Mouse (Mus musculus) CH12.LX (cell line): ENCODE results near the gene Scml4. TPM values are rescaled to one million over a fixed set of nuclear protein-coding genes. Genes with fewer than 3 reads are reported as not detected.

Experiments used
- DNase-seq: peaks from one replicate; pipeline ENCODE4 v3.0.0-alpha.2; 2013; ENCODE audit errors: extremely low read depth
- H3K27ac ChIP-seq: 2 replicates; pipeline ENCODE4 v1.5.1; 2012; ENCODE audit warnings: low read depth, mild to moderate bottlenecking, control low read depth, moderate library complexity; ENCODE audit not compliant: insufficient read depth
- H3K27me3 ChIP-seq: replicated peaks from 2 replicates; pipeline ENCODE3; 2012; ENCODE audit warnings: inconsistent platforms
- H3K36me3 ChIP-seq, 2 experiments: replicated peaks in 1 of 2; 2 replicates each; pipeline versions ENCODE3 to v1.6.1; 2012; ENCODE audit warnings: inconsistent platforms in 1 of 2, low read length in 1 of 2, mild to moderate bottlenecking in 1 of 2, mixed read lengths in 1 of 2, moderate library complexity in 1 of 2; ENCODE audit not compliant: control insufficient read depth in 1 of 2, insufficient read depth in 1 of 2
- H3K4me1 ChIP-seq, 2 experiments: 2 replicates each; pipeline ENCODE4 v1.6.1; 2012; ENCODE audit warnings: inconsistent platforms in 1 of 2, moderate library complexity in 1 of 2; ENCODE audit not compliant: insufficient read depth in 2 of 2, control insufficient read depth in 1 of 2
- H3K4me2 ChIP-seq: 2 replicates; pipeline ENCODE4 v1.6.1; 2012; ENCODE audit warnings: low read depth, mild to moderate bottlenecking, control low read depth; ENCODE audit not compliant: poor library complexity, insufficient read depth, severe bottlenecking
- H3K4me3 ChIP-seq, 3 experiments: fragments of 150-350 bp in 1 of 3; sonication (generic) in 1 of 3; replicated peaks in 1 of 3; 2 replicates each; pipeline versions ENCODE3 to v1.5.1; 2011 to 2012; ENCODE audit warnings: low read depth in 2 of 3, low read length in 2 of 3, mild to moderate bottlenecking in 2 of 3, moderate library complexity in 2 of 3, control low read depth in 1 of 3, improper control_type of control experiment in 1 of 3, inconsistent platforms in 1 of 3, mixed read lengths in 1 of 3; ENCODE audit not compliant: poor library complexity in 1 of 3
- H3K79me2 ChIP-seq: replicated peaks from 2 replicates; pipeline ENCODE4 v1.6.1; 2012; ENCODE audit warnings: mild to moderate bottlenecking, moderate library complexity; ENCODE audit not compliant: control insufficient read depth, poor library complexity, insufficient read depth, severe bottlenecking; ENCODE audit errors: extremely low read depth
- H3K9ac ChIP-seq: 2 replicates; pipeline ENCODE4 v1.6.1; 2012; ENCODE audit warnings: low read depth, mild to moderate bottlenecking, control low read depth, moderate library complexity; ENCODE audit not compliant: insufficient read depth
- H3K9me3 ChIP-seq: replicated peaks from 2 replicates; pipeline ENCODE3; 2012; ENCODE audit warnings: low read length, inconsistent platforms, mixed read lengths
- BHLHE40 ChIP-seq: IDR thresholded peaks from 2 replicates; pipeline ENCODE4 v1.6.1; 2011; ENCODE audit warnings: mild to moderate bottlenecking, low read depth, low read length, improper control_type of control experiment
- CHD1 ChIP-seq: IDR thresholded peaks from 2 replicates; pipeline ENCODE4 v1.6.1; 2012; ENCODE audit warnings: low read depth, low read length, improper control_type of control experiment, inconsistent platforms
- CHD2 ChIP-seq: IDR thresholded peaks from 2 replicates; pipeline ENCODE4 v1.6.1; 2011; ENCODE audit warnings: low read length, improper control_type of control experiment
- CTCF ChIP-seq, 2 experiments: IDR thresholded peaks in 1 of 2; conservative IDR thresholded peaks in 1 of 2; 2 replicates each; pipeline ENCODE4 v1.5.1; 2011 to 2012; ENCODE audit warnings: low read depth in 2 of 2, low read length in 2 of 2, improper control_type of control experiment in 1 of 2, inconsistent platforms in 1 of 2, mild to moderate bottlenecking in 1 of 2, moderate library complexity in 1 of 2
- E2F4 ChIP-seq: IDR thresholded peaks from 2 replicates; pipeline ENCODE4 v1.6.1; 2011; ENCODE audit warnings: low read depth, low read length, improper control_type of control experiment; ENCODE audit not compliant: insufficient replicate concordance
- ETS1 ChIP-seq: conservative IDR thresholded peaks from 2 replicates; pipeline ENCODE4 v1.6.1; 2012; ENCODE audit warnings: low read depth, mild to moderate bottlenecking, inconsistent platforms, low read length, improper control_type of control experiment, moderate library complexity
- IRF4 ChIP-seq: IDR thresholded peaks from 2 replicates; pipeline ENCODE4 v1.6.1; 2014; ENCODE audit warnings: low read depth, mild to moderate bottlenecking, inconsistent platforms, low read length, improper control_type of control experiment
- JUND ChIP-seq: conservative IDR thresholded peaks from 2 replicates; pipeline ENCODE4 v1.6.1; 2011; ENCODE audit warnings: low read depth, low read length, improper control_type of control experiment
- MAX ChIP-seq: IDR thresholded peaks from 2 replicates; pipeline ENCODE4 v1.6.1; 2011; ENCODE audit warnings: low read length, improper control_type of control experiment
- MEF2A ChIP-seq: IDR thresholded peaks from 2 replicates; pipeline ENCODE4 v1.6.1; 2014; ENCODE audit warnings: low read depth, mild to moderate bottlenecking, inconsistent platforms, low read length, improper control_type of control experiment, borderline replicate concordance
- MXI1 ChIP-seq: IDR thresholded peaks from 2 replicates; pipeline ENCODE4 v1.6.1; 2011; ENCODE audit warnings: mild to moderate bottlenecking, low read depth, low read length, improper control_type of control experiment
- MYC ChIP-seq: IDR thresholded peaks from 2 replicates; pipeline ENCODE4 v1.6.1; 2011; ENCODE audit warnings: low read depth, mild to moderate bottlenecking, improper control_type of control experiment, low read length
- NELFE ChIP-seq: IDR thresholded peaks from 2 replicates; pipeline ENCODE4 v1.6.1; 2011; ENCODE audit warnings: low read depth, low read length, improper control_type of control experiment
- NRF1 ChIP-seq: IDR thresholded peaks from 2 replicates; pipeline ENCODE4 v1.6.1; 2014; ENCODE audit warnings: low read depth, mild to moderate bottlenecking, inconsistent platforms, low read length, improper control_type of control experiment, moderate library complexity
- POLR2A ChIP-seq: IDR thresholded peaks from 2 replicates; pipeline ENCODE4 v1.6.1; 2011; ENCODE audit warnings: low read depth, mild to moderate bottlenecking, improper control_type of control experiment, low read length
- RCOR1 ChIP-seq: conservative IDR thresholded peaks from 2 replicates; pipeline ENCODE4 v1.6.1; 2012; ENCODE audit warnings: low read depth, mild to moderate bottlenecking, inconsistent platforms, low read length, improper control_type of control experiment
- SMC3 ChIP-seq: IDR thresholded peaks from 2 replicates; pipeline ENCODE4 v1.6.1; 2011; ENCODE audit warnings: low read depth, low read length, improper control_type of control experiment
- TBP ChIP-seq: conservative IDR thresholded peaks from 2 replicates; pipeline ENCODE4 v1.6.1; 2011; ENCODE audit warnings: low read depth, low read length, improper control_type of control experiment
- TCF12 ChIP-seq: IDR thresholded peaks from 2 replicates; pipeline ENCODE4 v1.6.1; 2014; ENCODE audit warnings: low read depth, mild to moderate bottlenecking, inconsistent platforms, low read length, improper control_type of control experiment
- USF1 ChIP-seq: IDR thresholded peaks from 2 replicates; pipeline ENCODE4 v1.6.1; 2014; ENCODE audit warnings: low read depth, mild to moderate bottlenecking, inconsistent platforms, low read length, improper control_type of control experiment
- ZC3H11A ChIP-seq: IDR thresholded peaks from 2 replicates; pipeline ENCODE4 v1.6.1; 2012; ENCODE audit warnings: low read depth, mild to moderate bottlenecking, inconsistent platforms, low read length, improper control_type of control experiment
- ZKSCAN1 ChIP-seq: IDR thresholded peaks from 2 replicates; pipeline ENCODE4 v1.6.1; 2012; ENCODE audit warnings: low read depth, inconsistent platforms, low read length, improper control_type of control experiment, borderline replicate concordance
- dilution Hi-C: fragments of 300-500 bp; cut with MboI; formaldehyde crosslinking; loops from 2 replicates; pipeline ENCODE4 v1.14.3; 2020; ENCODE audit warnings: low sequenced_read_pairs; ENCODE audit not compliant: extremely low pct_unique_long_range_greater_than_20kb, extremely low pct_ligation_motif_present
- in situ Hi-C: fragments of 300-500 bp; cut with MboI; formaldehyde crosslinking; loops from 3 replicates; pipeline ENCODE4 v1.14.3; 2019; ENCODE audit warnings: low sequenced_read_pairs, low pct_ligation_motif_present, low pct_unique_long_range_greater_than_20kb, mixed read lengths
- polyA plus RNA-seq: library from polyadenylated mRNA; unstranded; fragments of >175 nt; gene quantifications from 2 replicates; pipeline ENCODE4 v1.2.1, GENCODE M21; 2012; ENCODE audit warnings: low read depth; ENCODE audit not compliant: insufficient read length
- total RNA-seq, 2 experiments: library from RNA; depleted of rRNA; stranded (reverse); fragments of 300-350 nt in 1 of 2; fragments of >200 nt in 1 of 2; gene quantifications; 2 replicates each; pipeline ENCODE4 v1.2.3; 2012 to 2014

Gene Scml4
- total and polyA plus RNA-seq, 3 experiments, result 2.7 to 3.3 (median 3.0) TPM

DNA sequence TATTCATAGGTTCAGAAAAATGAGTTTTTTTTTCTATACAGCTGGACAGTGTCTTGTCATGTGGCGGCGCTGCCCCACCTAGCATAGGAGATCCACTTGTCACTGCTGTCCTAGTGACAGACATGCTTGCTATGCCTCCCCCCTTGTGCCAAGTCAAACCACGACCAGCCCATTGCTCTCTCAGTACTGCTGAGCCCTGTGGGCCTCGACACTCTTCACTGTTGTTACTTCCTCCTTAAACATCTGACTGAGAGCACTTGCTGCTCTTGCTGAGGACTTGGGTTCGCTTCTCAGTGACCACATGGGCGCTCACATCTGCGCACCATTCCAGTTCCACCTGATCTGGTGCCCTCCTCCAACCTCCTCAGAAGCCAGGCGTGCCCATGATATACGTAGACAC, 8.2 kb downstream of the Scml4 start:
- Histone ChIP-seq H3K79me2 (no peaks in the 10 kb centered on the region), H3K9me3 (no peaks in the 10 kb centered on the region), H3K4me1 (peaks cover 7 to 37% of the 10 kb centered on the region in 2 experiments), H3K4me2 (no peak overlapping the region), H3K9ac (no peak overlapping the region), H3K4me3 (no peak overlapping the region), H3K27ac (no peak overlapping the region), H3K27me3 (no peaks in the 10 kb centered on the region), H3K36me3 (peaks cover 0 to 4% of the 10 kb centered on the region in 2 experiments)
- no peak for DNase-seq
- TF ChIP-seq MAX (0 out of 2 replicates have a peak, but pooled peaks have one; percentile 36), E2F4 (no peak), MYC (0 out of 2 replicates have a peak, but pooled peaks have one; percentile 20), IRF4 (peak; percentile 56; the same call in 1 of the 2 replicates)
- dilution Hi-C loops (no loop called here), in situ Hi-C loops (no loop called here)

DNA sequence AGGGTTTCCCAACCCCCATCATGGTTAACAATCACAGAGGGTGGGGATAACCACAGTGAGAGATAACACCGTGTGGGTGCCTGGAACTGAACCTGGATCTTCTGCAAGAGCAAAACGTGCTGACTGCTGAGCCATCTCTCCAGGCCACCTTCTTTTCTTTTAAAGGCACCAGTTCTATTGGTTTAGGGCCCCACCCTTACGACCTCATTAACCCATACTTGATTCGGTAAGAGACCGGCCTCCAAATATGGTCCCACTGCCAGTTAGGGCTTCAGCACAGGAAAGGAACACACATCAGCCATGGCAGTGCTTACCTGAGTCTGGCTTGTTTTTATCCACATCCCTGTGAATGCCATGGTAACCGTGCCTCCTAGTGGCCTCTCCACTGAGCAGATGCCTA, 9.3 kb downstream of the Scml4 start:
- H3K79me2 ChIP-seq, result no peaks in the 10 kb centered on the region
- in situ Hi-C loops (no loop called here), dilution Hi-C loops (no loop called here)
- no peaks in the 10 kb centered on the region for H3K9me3 ChIP-seq
- H3K4me2 ChIP-seq, result no peak overlapping the region
- H3K9ac ChIP-seq, result no peak overlapping the region
- peaks cover 4 to 32% of the 10 kb centered on the region in 2 experiments for H3K4me1 ChIP-seq
- H3K27me3 ChIP-seq, result no peaks in the 10 kb centered on the region
- no peak for DNase-seq
- TF ChIP-seq MXI1, result no peak
- no peak for TF ChIP-seq ETS1
- no peak for TF ChIP-seq ZC3H11A
- TF ChIP-seq SMC3, result no peak
- TF ChIP-seq NRF1, result no peak
- TF ChIP-seq TCF12, result no peak
- TF ChIP-seq POLR2A, result no peak
- TF ChIP-seq JUND, result no peak
- no peak for TF ChIP-seq CHD2
- no peak for TF ChIP-seq TBP
- TF ChIP-seq NELFE, result no peak
- TF ChIP-seq BHLHE40, result no peak
- TF ChIP-seq ZKSCAN1, result no peak
- no peak for TF ChIP-seq CHD1
- no peak for TF ChIP-seq USF1
- no peak for TF ChIP-seq RCOR1
- TF ChIP-seq E2F4, result no peak
- no peak for TF ChIP-seq CTCF (conservative IDR thresholded peaks at IDR 0.05 in 1 of 2, IDR thresholded peaks at IDR 0.05 in 1 of 2; ENCODE audit: low read depth in 2 of 2, low read length in 2 of 2)
- no peak for TF ChIP-seq MEF2A
- no peak overlapping the region for H3K4me3 ChIP-seq
- H3K27ac ChIP-seq, result no peak overlapping the region
- H3K36me3 ChIP-seq, result peaks cover 0 to 4% of the 10 kb centered on the region in 2 experiments
